Mouse (Mus musculus): ENCODE measurements at regions not wholly inside any gene's neighbourhood (a gene's known extent, or its start where the extent isn't known, plus 50 kb on each side); places are given as distances from the start of the nearest gene placed in this dataset.

DNA sequence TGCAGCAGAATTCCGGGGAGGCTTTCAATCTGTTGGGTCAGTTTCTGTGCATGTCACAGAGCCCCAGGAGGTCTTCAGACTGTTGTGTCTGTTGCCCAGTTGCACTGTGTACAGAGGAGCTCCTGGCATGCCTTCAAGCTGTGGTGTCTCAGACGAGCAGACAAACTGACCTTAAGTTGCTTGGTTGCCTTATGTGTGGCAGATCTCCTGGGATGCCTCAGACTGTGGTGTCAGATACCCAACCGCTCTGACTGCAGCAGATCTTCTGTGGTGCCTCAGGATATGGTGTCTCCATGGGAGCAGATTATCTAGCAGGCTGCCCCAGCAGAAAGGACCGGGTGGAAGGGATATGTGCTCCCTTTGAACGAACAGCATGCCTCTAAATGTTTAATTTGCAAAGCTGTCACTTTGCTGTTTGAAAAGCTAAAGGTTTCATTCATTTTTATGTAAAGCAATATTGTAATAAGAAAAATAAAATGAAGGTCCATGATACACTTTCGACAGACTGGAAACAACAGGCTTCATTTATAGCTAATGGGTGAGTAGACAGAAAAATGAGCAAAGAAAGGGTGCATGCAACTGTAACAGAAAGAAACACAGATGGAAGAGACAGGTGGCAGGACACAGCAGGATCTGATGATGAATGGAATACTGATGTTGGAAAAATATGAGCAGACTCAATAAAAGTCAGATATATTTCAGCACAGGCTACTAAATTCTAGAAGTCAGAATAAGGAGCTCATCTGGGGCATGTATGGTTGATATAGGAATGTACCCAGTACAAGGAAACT lies 1060.0 kb downstream of the Serpinb8 start:
- DNase-seq = peak; percentile 36

DNA sequence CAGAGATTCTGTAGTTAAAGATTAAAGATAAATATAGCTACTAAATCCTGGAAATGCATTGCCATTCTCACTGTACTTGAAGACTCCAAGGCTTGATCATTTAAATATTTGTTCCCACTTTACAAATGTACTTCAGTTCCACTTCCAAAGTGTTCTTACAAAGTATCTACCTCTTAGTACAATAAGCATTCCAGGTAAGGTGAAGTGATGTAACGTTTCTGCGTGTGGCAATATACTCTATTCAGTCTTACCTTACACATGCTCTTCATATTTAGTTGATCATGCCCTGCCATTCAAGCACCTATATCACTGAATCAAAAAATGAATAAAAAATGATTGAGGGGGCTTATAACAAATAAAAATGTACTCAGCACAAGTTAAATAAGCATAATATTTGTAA lies 1081.2 kb downstream of the Serpinb8 start:
- DNase-seq = no peak

All from cerebellum, adult 9-11 months (tissue).